Mouse (Mus musculus): ENCODE data around the gene Prss22.
"Not testable (repeated sequence)": the region's sequence is repeated elsewhere in the genome, so short reads cannot be mapped to it uniquely, and the experiment has no call there.

The Prss22 gene

DNA sequence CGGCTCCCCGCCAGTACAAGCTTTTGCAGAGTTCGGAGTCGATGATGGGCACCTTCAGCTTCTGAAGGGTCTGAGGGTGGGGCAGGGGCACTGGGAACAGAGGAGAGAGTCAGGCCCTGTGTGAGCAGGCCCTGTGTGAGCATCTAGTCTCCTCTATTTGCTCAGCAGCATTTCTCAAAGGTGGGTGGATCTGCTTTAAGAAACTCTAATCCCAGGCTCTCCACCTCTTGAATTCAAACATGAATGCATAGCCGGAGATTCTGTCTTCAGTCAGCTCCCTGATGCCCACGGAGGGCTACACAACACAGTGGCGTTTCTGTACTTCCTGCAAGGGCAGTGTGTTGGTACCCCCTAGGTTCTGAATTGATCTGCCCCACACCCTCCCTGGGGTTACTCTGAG lies 3.2 kb downstream of the Prss22 start:
- no peak for DNase-seq

GRCm38 (mm10) chr17:23993559-23994428 lies 4.1 kb downstream of the Prss22 start:
- peak; percentile 92 to 98 for DNase-seq

- peak; percentile 75 to 78 for DNase-seq
Observed at GRCm38 (mm10) chr17:23992789-23993553, 4.9 kb downstream of the Prss22 start.

DNA sequence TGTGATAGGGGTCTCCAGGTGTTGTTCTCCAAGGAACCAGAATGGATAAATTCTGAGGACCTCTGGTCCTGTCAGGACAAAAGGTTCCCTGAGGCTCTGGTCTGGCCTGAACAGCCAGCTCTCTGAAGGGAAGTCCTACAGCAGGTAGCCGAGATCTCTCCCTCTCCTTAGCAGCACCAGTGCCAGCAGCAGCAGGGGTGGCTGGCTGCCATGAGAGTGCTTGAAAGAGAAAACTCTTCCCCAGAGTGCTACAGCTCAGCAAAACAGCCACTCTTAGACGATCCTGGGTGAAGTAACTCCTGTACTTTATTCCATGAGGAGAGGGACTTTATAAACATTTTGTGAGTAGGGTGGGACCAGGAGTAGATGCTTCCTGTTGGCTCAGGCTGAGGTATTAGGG lies 8.1 kb downstream of the Prss22 start:
- no peak for DNase-seq

DNA sequence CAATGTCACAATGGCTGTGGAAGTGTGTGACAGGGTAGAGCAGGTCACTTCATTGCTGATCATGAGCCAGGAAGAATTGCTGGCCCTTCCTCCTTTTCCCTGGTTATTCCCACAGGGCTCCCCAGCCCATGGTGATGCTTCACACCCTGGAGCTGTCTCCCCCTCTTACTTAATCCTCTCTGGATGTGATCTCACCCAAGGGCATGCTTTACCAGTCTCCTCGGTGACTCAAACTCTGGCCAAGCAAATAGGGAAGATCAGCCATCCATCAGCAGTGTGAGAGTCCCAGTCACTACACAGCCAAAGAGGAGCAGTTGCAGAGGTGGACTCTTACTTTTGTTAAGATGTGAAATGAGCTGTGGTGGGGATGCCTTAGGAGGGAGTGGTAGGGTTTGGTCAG lies 12.9 kb downstream of the Prss22 start:
- DNase-seq = no peak

DNA sequence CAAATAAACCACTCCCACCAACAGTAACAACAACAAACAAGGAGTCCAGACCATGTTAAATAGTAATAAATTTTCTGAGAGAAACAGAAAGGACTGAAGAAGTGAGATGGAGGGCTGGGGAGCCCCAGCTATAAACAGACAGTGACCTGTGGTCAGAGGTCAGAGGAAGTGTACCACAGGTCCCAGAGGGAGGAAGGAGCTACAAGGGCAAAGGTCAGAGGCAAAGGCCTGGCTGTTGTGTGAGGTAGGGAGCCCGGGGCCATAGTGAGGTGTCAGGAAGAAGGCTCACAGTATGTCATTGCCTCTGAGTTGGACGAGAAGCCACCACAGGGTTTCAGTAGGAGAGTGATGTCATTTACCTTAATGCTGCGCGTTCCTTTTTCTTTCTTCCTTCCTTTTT lies 15.0 kb downstream of the Prss22 start:
- DNase-seq = peak; percentile 43 to 52

DNA sequence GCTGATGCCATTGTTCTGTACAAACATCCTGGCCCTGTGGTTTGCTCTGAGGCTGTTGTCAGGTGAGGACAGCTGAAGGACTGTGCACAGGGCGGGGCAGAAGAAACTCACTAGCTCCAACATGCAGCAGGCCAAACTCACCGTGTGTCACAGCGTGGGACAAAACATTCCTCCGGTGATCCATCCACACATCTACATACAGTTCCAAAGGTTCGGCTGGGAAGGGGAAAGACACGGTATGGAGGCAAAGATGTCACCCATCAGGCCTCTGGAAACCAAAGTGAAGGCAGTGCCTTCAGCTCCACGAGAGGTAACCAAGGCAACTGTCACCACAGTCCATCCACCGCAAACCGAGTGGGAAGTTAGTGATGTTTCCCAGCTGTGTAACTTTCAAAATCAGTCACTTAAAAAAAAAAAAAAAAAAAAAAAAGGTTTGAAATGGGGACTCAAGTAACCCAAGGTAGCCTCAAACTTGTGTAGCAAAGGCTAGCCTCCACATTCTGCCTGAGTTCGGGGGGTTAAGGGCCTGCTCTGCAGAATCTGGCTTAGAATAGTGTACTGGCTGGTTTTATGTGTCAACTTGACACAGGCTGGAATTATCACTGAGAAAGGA lies 17.5 kb downstream of the Prss22 start, which contains the start of gene Prss30:
Gene Prss30, minus strand, starts transcription at position 270 of the 613 bp plus-strand sequence.
- DNase-seq = no peak

DNA sequence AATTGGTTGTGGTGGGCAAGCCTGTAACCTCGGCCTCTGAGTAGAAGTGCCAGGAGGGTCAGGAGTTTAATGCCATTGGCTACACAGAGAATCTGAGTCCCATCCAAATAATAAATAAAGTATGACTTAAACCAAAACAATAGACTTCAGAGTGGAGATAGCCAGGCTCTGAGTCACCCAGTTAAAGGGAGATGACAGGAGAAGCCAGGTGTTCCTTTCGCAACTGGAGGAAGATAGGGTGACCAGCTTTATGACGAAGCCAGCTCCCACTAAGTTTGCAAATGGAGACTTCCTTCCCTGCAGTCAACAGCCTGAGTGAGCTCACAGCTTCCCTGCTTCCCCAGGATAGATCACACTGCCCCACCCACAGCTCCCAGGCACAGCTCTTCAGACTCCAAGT lies 18.4 kb downstream of the Prss22 start:
- no peak for DNase-seq

DNA sequence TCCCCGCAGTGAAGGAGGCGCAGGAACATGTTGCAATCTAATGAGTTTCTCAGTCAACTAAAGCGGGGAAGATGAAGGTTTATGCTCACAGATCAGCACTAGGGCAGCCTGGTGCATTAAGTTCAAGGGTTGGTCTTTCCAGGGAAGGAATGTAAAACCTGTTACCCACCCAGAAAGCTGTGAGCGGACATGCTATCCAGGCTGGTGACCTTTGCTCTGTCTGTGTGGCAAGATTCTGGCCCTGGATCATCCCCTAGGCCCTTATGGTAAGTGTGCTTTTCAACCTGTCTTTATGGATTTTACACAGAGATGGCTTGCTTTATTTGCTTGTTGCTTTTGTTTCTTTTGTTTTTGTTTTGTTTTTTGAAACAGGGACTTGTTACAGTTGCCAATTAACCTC lies 21.2 kb downstream of the Prss22 start:
- DNase-seq = peak; percentile 53 to 61

DNA sequence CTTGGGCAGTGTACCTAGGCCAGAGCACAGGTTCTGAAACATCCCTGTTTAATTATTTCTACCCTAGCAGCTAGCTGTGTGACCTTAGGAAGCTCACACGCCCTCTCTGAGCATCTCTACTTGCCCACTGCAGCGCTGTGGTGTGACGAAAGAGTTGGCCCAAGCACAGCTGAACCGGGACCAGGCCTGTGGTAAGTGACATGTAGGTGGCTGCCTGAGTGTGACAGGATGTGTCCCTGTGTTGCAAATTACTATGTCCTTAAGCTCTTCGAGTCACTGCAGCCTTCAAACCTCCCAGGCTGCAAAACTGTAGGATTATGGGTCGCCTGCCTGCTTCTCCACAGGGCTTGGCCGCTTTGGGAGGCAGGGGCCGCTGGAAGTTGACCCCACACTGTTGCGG lies 26.6 kb downstream of the Prss22 start:
- DNase-seq = no peak

DNA sequence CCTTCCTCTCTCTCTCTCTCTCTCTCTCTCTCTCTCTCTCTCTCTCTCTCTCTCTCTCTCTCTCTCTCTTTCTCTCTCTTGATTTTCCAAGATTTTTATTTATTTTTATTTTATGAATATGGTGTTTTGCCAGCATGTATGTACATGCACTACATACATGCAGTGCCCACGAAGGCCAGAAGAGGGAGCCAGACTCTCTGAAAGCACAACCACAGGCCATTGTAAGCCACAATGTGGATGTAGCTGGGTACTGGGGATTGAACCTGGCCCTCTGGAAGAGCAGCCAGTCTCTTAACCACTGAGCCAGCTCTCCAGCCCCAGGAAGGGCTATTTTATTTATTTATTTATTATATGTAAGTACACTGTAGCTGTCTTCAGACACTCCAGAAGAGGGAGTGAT lies 28.7 kb downstream of the Prss22 start:
- DNase-seq = peak; percentile 87 to 93

- DNase-seq = peak; percentile 49 to 66
Observed at GRCm38 (mm10) chr17:23968780-23969179, 29.1 kb downstream of the Prss22 start.

- peak; percentile 42 to 61 for DNase-seq
Observed at GRCm38 (mm10) chr17:23966658-23967401, 31.1 kb downstream of the Prss22 start.

- DNase-seq = no peak
Observed at GRCm38 (mm10) chr17:23965805-23966425, 32.0 kb downstream of the Prss22 start.

- DNase-seq = no peak
Observed at GRCm38 (mm10) chr17:23961573-23962122, 36.3 kb downstream of the Prss22 start.

GRCm38 (mm10) chr17:23960084-23960738 lies 37.7 kb downstream of the Prss22 start:
- peak; percentile 78 to 87 for DNase-seq

GRCm38 (mm10) chr17:23955174-23955573 lies 42.7 kb downstream of the Prss22 start, which contains the start of gene Sbpl:
Sbpl (minus strand) TSS chr17:23955274.
- no peak for DNase-seq

GRCm38 (mm10) chr17:23950828-23951227 lies 47.1 kb downstream of the Prss22 start:
- not testable (repeated sequence) for DNase-seq

DNA sequence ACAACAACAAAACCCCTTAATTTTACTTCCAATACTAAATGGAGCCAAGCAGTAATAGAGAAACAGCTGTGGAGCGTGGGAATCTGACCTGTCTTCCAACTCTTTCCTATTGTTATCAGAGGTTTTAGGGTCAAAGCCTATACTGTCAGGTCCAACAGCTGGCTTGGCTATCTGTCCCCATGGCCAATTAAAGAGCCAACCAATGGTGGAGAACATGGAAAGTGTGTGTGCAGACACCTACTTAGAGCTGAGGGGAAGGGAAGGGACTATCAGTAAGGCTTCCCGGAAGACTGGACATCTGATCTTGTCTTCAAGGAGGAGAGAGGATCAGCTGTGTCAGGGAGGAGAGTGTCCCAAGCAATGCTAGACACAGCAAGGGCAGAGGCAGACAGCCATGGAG lies 48.8 kb downstream of the Prss22 start:
- DNase-seq = no peak

GRCm38 (mm10) chr17:23947486-23947885 lies 50.4 kb downstream of the Prss22 start:
- not testable (repeated sequence) for DNase-seq

Data from kidney, postnatal 36 days (tissue).